Comparison of ENCODE assay signal across 8 mouse cellular contexts in genomic region chr13:21259677-21260113, GRCm38 (mm10). TPM values are rescaled to one million over a fixed set of nuclear protein-coding genes. Genes with fewer than 3 reads are reported as not detected.
DNase-seq lines count a peak whose midpoint lies in the region; ATAC-seq and TF ChIP-seq lines count a peak whose summit lies in the region.

No protein-coding gene starts in this region.

- H3K27me3 ChIP-seq in embryonic facial prominence, embryonic 14.5 days (replicated peaks; ENCODE audit: control insufficient read depth, insufficient read depth, low read length) = peaks cover 7% of the 10 kb centered on the region; the same call in 1 of the 2 replicates
- H3K27me3 ChIP-seq in liver, embryonic 13.5 days = peaks cover 45% of the 10 kb centered on the region

- TF ChIP-seq CTCF in bone marrow macrophage, adult 2 months (IDR thresholded peaks at IDR 0.05; ENCODE audit: low read depth, low read length) = no peak

- DNase-seq in kidney, adult 18-20 months = peak; percentile 6
- DNase-seq in kidney, adult 8-10 months = no peak
- DNase-seq in embryonic facial prominence, embryonic 14.5 days (ENCODE audit: low spot score) = peak; percentile 79
- DNase-seq in induced T-regulatory cell, adult 2 months (ENCODE audit: low read depth) = peak; percentile 38
- peak; percentile 55 for DNase-seq in liver, embryonic 13.5 days
- DNase-seq in right cerebral cortex, postnatal 25 days = peak; percentile 60
- no peak for DNase-seq in spleen, postnatal 10 days (ENCODE audit: low spot score in 2 of 2)

- H3K9me3 ChIP-seq in embryonic facial prominence, embryonic 14.5 days (ENCODE audit: control insufficient read depth, low read length) = no peaks in the 10 kb centered on the region
- no peaks in the 10 kb centered on the region for H3K9me3 ChIP-seq in liver, embryonic 13.5 days (replicated peaks)

- peak overlapping the region; percentile 56 for H3K4me2 ChIP-seq in embryonic facial prominence, embryonic 14.5 days (ENCODE audit: low read depth, low read length)
- peak overlapping the region; percentile 80 for H3K4me2 ChIP-seq in liver, embryonic 13.5 days

- ATAC-seq in embryonic facial prominence, embryonic 14.5 days (ENCODE audit: low read depth) = peak; percentile 91
- peak; percentile 75 for ATAC-seq in liver, embryonic 13.5 days (ENCODE audit: low read depth)

- H3K27ac ChIP-seq in bone marrow macrophage, adult 2 months (ENCODE audit: insufficient read depth, low read depth, low read length) = no peak overlapping the region
- H3K27ac ChIP-seq in embryonic facial prominence, embryonic 14.5 days (replicated peaks; ENCODE audit: low read depth, low read length) = no peak overlapping the region
- no peak overlapping the region for H3K27ac ChIP-seq in liver, embryonic 13.5 days

- no peaks in the 10 kb centered on the region for H3K4me1 ChIP-seq in bone marrow macrophage, adult 2 months (ENCODE audit: control insufficient read depth, insufficient read depth, low read length)
- H3K4me1 ChIP-seq in embryonic facial prominence, embryonic 14.5 days (ENCODE audit: control insufficient read depth, insufficient read depth, low read length) = peaks cover 7% of the 10 kb centered on the region
- H3K4me1 ChIP-seq in liver, embryonic 13.5 days (replicated peaks) = peaks cover 52% of the 10 kb centered on the region

- under 1% methylated on average over 18 of the region's 18 CpGs for WGBS in embryonic facial prominence, embryonic 14.5 days
- 1% methylated on average over 18 of the region's 18 CpGs for WGBS in liver, embryonic 13.5 days (ENCODE audit: insufficient replicate concordance)

- peak overlapping the region; percentile 34; the same call in 1 of the 2 replicates for H3K9ac ChIP-seq in embryonic facial prominence, embryonic 14.5 days (ENCODE audit: low read depth, low read length)
- H3K9ac ChIP-seq in liver, embryonic 13.5 days = peak overlapping the region; percentile 33; the same call in 1 of the 2 replicates

- no peaks in the 10 kb centered on the region for H3K36me3 ChIP-seq in embryonic facial prominence, embryonic 14.5 days (ENCODE audit: control insufficient read depth, insufficient read depth, low read length)
- no peaks in the 10 kb centered on the region for H3K36me3 ChIP-seq in liver, embryonic 13.5 days

- peak overlapping the region; percentile 49 for H3K4me3 ChIP-seq in bone marrow macrophage, adult 2 months (ENCODE audit: insufficient read depth, low read length)
- peak overlapping the region; percentile 42 for H3K4me3 ChIP-seq in embryonic facial prominence, embryonic 14.5 days (ENCODE audit: low read depth, low read length)
- peak overlapping the region; percentile 62 for H3K4me3 ChIP-seq in liver, embryonic 13.5 days (replicated peaks)

- no peak for TF ChIP-seq POLR2A in bone marrow macrophage, adult 2 months (IDR thresholded peaks at IDR 0.05; ENCODE audit: borderline replicate concordance, low read depth, low read length)

RNA-seq across cellular contexts. Expression of gene Gpx5, which starts 32.8 kb away (rescaled TPM):
- not detected in 2 replicates for polyA plus RNA-seq in bone marrow macrophage, adult 2 months (2012; ENCODE audit: insufficient read depth, insufficient read length, missing spikeins)
- polyA plus RNA-seq in embryonic facial prominence, embryonic 14.5 days (2014; fragmentation: Nextera tagmentation; extraction: Ambion mirVana) = not detected in 2 replicates
- not detected in 2 replicates for polyA plus RNA-seq in liver, embryonic 13.5 days (2015; fragmentation: Nextera tagmentation; extraction: Ambion mirVana)

RNA-seq across cellular contexts. Expression of gene Gpx6, which starts 52.2 kb away (rescaled TPM):
- not detected in 2 replicates for polyA plus RNA-seq in bone marrow macrophage, adult 2 months (2012; ENCODE audit: insufficient read depth, insufficient read length, missing spikeins)
- not detected in 2 replicates for polyA plus RNA-seq in embryonic facial prominence, embryonic 14.5 days (2014; fragmentation: Nextera tagmentation; extraction: Ambion mirVana)
- polyA plus RNA-seq in liver, embryonic 13.5 days (2015; fragmentation: Nextera tagmentation; extraction: Ambion mirVana) = not detected in 2 replicates

Comparison
In these comparisons a context has a peak if more than half of its experiments do, and no peak if none do; other contexts are left out.
1. DNase-seq: peak in kidney, adult 18-20 months (single experiment), embryonic facial prominence, embryonic 14.5 days (single experiment), induced T-regulatory cell, adult 2 months (single experiment), liver, embryonic 13.5 days (single experiment) and right cerebral cortex, postnatal 25 days (single experiment); none in kidney, adult 8-10 months (0 of 2) and spleen, postnatal 10 days (0 of 2).
2. Peak in every context shown above with its lines, with median percentiles within 50 percentile points of each other: H3K4me3 ChIP-seq.